Mouse (Mus musculus) stomach, embryonic 14.5 days (tissue): ENCODE measurements around the gene Cracr2a. TPM values are rescaled to one million over a fixed set of nuclear protein-coding genes. Genes with fewer than 3 reads are reported as not detected.

Source experiments
- ATAC-seq: fragments of 200-750 bp; cut with Nextera tagmentation; 2 replicates; pipeline ENCODE4 v1.8.0; 2017; ENCODE audit warnings: low read depth, moderate TSS enrichment; ENCODE audit not compliant: insufficient number of reproducible peaks, insufficient read depth, low FRiP score
- H3K27ac ChIP-seq: fragments of 300-500 bp; sonication (generic); 2 replicates; pipeline ENCODE4 v1.5.1; 2014; ENCODE audit warnings: mild to moderate bottlenecking, low read length, moderate library complexity, mixed read lengths
- H3K27me3 ChIP-seq: fragments of 300-500 bp; sonication (generic); 2 replicates; pipeline ENCODE4 v1.6.1; 2014; ENCODE audit warnings: low read length, control low read depth, mixed read lengths; ENCODE audit not compliant: control insufficient read depth, insufficient read depth
- H3K36me3 ChIP-seq: fragments of 300-500 bp; sonication (generic); 2 replicates; pipeline ENCODE4 v1.6.1; 2014; ENCODE audit warnings: mild to moderate bottlenecking, control low read depth, low read length, moderate library complexity, mixed read lengths; ENCODE audit not compliant: control insufficient read depth, insufficient read depth
- H3K4me1 ChIP-seq: fragments of 300-500 bp; sonication (generic); 2 replicates; pipeline ENCODE4 v1.6.1; 2014; ENCODE audit warnings: low read length, control low read depth, mixed read lengths; ENCODE audit not compliant: control insufficient read depth, insufficient read depth
- H3K4me2 ChIP-seq: fragments of 300-500 bp; sonication (generic); replicated peaks from 2 replicates; pipeline ENCODE4 v1.6.1; 2014; ENCODE audit warnings: low read depth, low read length, control low read depth
- H3K4me3 ChIP-seq: fragments of 300-500 bp; sonication (generic); 2 replicates; pipeline ENCODE4 v1.5.1; 2014; ENCODE audit warnings: low read depth, low read length, control low read depth
- H3K9ac ChIP-seq: fragments of 300-500 bp; sonication (generic); replicated peaks from 2 replicates; pipeline ENCODE4 v1.6.1; 2014; ENCODE audit warnings: low read depth, mild to moderate bottlenecking, control low read depth, low read length, moderate library complexity, mixed read lengths
- H3K9me3 ChIP-seq: fragments of 300-500 bp; sonication (generic); 2 replicates; pipeline ENCODE4 v1.6.1; 2016; ENCODE audit warnings: low read depth, low read length, control low read depth; ENCODE audit not compliant: control insufficient read depth
- WGBS: fragments of 180-500 bp; shearing (Covaris S2); extraction: QIAGEN DNeasy Blood & Tissue Kit; methylation state at CpG from one replicate; pipeline ENCODE4 v1.1.7; 2014; 5-methylcytosine and 5-hydroxymethylcytosine counted together
- polyA plus RNA-seq: library from polyadenylated mRNA; unstranded; fragments of >200 nt; fragmentation: Nextera tagmentation; extraction: Ambion mirVana; gene quantifications from 2 replicates; pipeline ENCODE4 v1.2.1, GENCODE M21; 2014

Cracr2a gene
- polyA plus RNA-seq, 1 experiment from 2014 or later, result 2.1 TPM

DNA sequence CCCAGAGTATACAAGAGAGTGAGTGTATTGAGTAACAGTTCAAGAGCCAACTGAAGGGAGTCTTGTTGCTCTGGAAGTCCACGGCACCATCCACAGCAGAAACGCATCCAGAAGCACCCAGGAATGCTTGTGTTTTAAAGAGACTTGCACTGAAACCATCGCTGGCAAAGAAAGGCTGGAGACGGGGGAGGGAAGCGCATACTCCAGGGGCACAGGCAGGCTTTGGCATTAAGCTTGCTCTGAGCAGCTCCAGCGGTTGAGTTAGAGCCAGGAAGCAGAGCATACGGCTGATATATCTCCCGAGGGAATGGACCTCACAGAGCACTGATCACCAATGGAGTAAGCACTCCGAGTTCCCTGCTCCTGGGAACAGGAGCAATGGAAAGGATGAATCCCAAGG is 117.2 kb downstream of the Cracr2a start:
- 69% methylated on average over 9 of the region's 9 CpGs for WGBS
- Histone ChIP-seq H3K4me1 (no peaks in the 10 kb centered on the region), H3K27me3 (no peaks in the 10 kb centered on the region), H3K9ac (no peak overlapping the region), H3K9me3 (no peaks in the 10 kb centered on the region), H3K36me3 (no peaks in the 10 kb centered on the region), H3K4me2 (no peak overlapping the region), H3K27ac (no peak overlapping the region), H3K4me3 (no peak overlapping the region)
- no peak for ATAC-seq

DNA sequence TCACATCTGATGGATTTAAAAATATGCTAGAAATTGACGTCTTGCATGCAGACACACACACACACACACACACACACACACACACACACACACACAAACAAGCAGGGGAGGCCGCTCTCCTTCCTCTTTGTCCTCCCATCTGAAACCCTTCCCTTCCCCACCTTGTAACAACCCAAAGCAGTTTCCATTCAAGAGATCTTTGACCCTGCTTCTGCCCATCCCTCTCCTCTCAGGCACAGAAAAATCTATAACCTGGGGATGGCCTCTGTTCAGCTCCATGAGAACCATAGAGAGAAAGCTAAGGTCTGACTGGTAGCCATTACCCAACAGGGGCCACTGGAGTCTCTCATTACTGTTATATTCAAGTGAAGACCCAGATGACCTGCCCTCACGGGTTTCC is 117.9 kb downstream of the Cracr2a start:
- no peak overlapping the region for H3K27ac ChIP-seq
- ATAC-seq, result no peak
- no peak overlapping the region for H3K9ac ChIP-seq
- no peak overlapping the region for H3K4me2 ChIP-seq
- H3K36me3 ChIP-seq, result no peaks in the 10 kb centered on the region
- no peaks in the 10 kb centered on the region for H3K4me1 ChIP-seq
- 78% methylated on average over 3 of the region's 3 CpGs for WGBS
- no peaks in the 10 kb centered on the region for H3K27me3 ChIP-seq
- no peaks in the 10 kb centered on the region for H3K9me3 ChIP-seq
- no peak overlapping the region for H3K4me3 ChIP-seq

DNA sequence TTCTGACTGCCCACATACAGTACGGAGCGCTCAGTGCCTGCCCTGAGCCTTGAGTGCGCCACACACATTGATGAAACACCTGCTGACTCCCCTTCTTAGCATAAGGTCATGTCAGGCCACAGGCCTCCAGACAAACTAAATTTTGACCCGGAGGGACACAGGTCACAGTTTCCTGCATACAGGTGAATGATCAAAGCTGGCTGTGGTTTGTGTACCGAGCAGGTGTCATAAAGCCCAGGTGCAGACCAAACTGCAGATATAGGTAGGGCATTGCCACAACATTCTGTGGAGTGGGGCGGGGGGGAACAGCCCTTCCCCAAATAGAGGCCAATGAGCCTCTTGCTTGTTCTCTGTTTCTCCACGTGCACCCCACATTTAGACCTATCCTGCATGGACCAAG is 119.6 kb downstream of the Cracr2a start:
- no peaks in the 10 kb centered on the region for H3K4me1 ChIP-seq
- H3K9ac ChIP-seq, result no peak overlapping the region
- no peak overlapping the region for H3K4me3 ChIP-seq
- 82% methylated on average over 7 of the region's 7 CpGs for WGBS
- H3K27me3 ChIP-seq, result no peaks in the 10 kb centered on the region
- no peak for ATAC-seq
- H3K4me2 ChIP-seq, result no peak overlapping the region
- H3K9me3 ChIP-seq, result no peaks in the 10 kb centered on the region
- no peaks in the 10 kb centered on the region for H3K36me3 ChIP-seq
- no peak overlapping the region for H3K27ac ChIP-seq

DNA sequence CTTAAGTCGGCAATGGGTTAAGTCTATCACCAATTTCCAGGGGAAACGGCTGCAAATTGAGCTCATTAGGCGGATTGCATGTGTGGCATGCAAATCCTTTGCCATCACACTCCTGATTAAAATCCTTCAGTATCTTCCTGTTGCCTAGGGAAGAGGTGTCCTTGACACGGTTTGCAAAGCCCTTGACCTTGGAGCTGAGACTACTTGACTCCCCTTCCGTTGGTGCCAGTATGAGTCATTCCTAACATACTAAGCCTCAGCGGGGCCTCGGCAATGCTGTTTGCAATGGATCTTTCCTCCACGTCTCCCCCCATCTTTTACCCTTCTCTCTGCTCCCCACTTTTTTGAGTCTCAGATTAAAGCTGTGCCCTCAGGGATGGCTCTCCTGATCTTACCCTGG is 122.4 kb downstream of the Cracr2a start:
- WGBS, result 50% methylated on average over 8 of the region's 8 CpGs
- Histone ChIP-seq H3K4me1 (no peaks in the 10 kb centered on the region), H3K27me3 (no peaks in the 10 kb centered on the region), H3K27ac (no peak overlapping the region), H3K9ac (no peak overlapping the region), H3K36me3 (no peaks in the 10 kb centered on the region), H3K4me2 (no peak overlapping the region), H3K9me3 (no peaks in the 10 kb centered on the region), H3K4me3 (no peak overlapping the region)
- ATAC-seq, result no peak

DNA sequence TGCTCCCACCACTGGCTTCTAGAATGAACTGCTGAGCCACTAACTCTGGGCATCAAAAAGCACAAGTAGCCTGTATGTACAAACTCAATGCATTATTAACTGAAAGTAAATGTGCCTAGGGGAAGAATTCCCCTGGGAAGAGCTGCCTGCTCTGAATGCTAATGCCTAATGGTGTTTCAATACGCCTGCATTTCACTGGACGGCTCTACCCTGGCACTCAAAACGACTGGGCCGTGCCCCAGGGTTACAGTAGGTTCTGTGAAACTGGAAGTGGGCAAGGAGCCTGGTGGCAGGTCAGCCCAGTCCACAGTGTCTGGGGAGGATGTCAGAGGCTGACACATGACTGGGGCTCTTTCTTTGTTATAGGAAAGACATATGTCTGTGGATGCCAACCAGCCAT is 123.8 kb downstream of the Cracr2a start:
- H3K27ac ChIP-seq, result no peak overlapping the region
- H3K27me3 ChIP-seq, result no peaks in the 10 kb centered on the region
- no peak overlapping the region for H3K9ac ChIP-seq
- no peak overlapping the region for H3K4me3 ChIP-seq
- WGBS, result 87% methylated on average over 4 of the region's 4 CpGs
- H3K9me3 ChIP-seq, result no peaks in the 10 kb centered on the region
- ATAC-seq, result no peak
- no peaks in the 10 kb centered on the region for H3K36me3 ChIP-seq
- H3K4me2 ChIP-seq, result no peak overlapping the region
- H3K4me1 ChIP-seq, result no peaks in the 10 kb centered on the region

DNA sequence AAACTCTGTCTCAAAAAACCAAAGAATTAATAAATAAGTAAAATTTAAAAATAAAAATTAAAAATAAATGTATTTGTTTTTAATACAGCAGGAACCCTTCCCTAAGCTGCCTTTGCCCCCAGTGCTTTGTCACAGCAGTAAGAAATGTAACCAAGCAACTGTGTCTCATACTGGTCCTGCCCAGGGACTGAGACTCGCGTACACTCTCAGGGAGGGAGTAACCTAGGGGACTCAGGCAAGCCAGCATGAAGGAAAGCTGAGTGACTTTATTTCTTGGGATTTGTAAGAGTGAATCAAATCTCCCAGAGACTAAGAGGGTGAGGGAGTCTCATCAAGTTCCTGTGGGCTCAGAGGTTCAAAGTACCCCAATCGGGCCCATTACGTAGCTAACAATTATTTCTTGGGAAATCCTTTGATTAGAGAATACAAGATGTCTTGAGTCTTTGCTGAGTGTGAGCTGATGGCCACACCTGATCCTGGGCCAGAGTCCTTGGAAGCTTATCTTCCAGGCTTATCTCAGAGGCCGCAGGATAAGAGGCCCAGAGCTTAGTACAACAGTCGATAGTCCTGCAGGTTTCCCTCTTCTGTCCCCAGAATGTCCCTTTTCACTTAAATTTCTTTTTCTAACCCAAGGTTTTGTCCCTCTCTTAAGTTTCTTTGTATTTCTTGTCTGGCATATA is 126.2 kb downstream of the Cracr2a start:
- Histone ChIP-seq H3K9me3 (no peaks in the 10 kb centered on the region), H3K27ac (no peak overlapping the region), H3K4me2 (no peak overlapping the region), H3K9ac (no peak overlapping the region), H3K27me3 (no peaks in the 10 kb centered on the region), H3K4me1 (no peaks in the 10 kb centered on the region), H3K4me3 (no peak overlapping the region), H3K36me3 (no peaks in the 10 kb centered on the region)
- no peak for ATAC-seq
- 75% methylated on average over 6 of the region's 6 CpGs for WGBS

DNA sequence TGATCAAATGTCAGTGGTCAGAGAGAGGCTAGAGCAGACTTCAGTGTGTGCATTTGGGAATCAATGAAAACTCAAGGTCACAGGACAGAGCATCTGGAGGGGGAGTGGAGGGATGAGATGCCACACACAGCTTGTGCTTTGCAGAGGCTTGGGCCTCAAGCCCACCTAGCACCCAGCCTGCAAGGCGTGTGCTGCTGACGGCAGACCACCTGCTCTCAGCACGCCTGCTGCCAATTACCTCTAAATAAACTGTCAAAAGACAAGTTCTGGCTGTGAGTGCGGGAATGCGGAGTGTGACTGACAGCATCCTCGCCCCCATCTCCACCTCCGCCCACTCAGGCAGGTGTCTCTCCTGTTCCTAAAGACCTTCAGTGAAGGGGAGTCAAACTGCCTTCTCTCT is 131.2 kb downstream of the Cracr2a start:
- no peak overlapping the region for H3K27ac ChIP-seq
- H3K4me3 ChIP-seq, result no peak overlapping the region
- no peaks in the 10 kb centered on the region for H3K9me3 ChIP-seq
- H3K27me3 ChIP-seq, result no peaks in the 10 kb centered on the region
- WGBS, result 31% methylated on average over 7 of the region's 7 CpGs
- H3K4me2 ChIP-seq, result no peak overlapping the region
- no peaks in the 10 kb centered on the region for H3K4me1 ChIP-seq
- ATAC-seq, result no peak
- no peak overlapping the region for H3K9ac ChIP-seq
- H3K36me3 ChIP-seq, result no peaks in the 10 kb centered on the region

DNA sequence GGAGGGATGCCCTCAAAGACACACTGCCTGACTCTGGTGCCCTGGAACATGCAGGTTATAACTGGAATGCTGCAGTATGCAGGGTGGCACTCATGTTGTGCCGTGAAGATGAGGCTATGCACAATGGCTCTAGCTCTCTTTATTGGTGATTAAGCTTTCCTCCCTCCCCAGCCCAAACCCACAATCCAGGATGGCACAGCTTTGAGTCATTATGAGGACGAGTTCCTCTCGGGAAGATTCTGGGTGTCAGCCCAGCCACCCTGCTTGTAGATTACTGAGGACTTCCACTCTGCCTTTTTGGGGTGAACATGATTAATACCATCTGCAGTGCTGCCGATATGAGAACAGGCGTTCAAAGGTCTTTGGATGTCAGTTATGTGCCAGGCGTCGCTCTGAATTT is 132.5 kb downstream of the Cracr2a start:
- H3K4me3 ChIP-seq, result no peak overlapping the region
- H3K27ac ChIP-seq, result no peak overlapping the region
- no peaks in the 10 kb centered on the region for H3K9me3 ChIP-seq
- H3K36me3 ChIP-seq, result no peaks in the 10 kb centered on the region
- WGBS, result 92% methylated on average over 7 of the region's 7 CpGs
- no peaks in the 10 kb centered on the region for H3K27me3 ChIP-seq
- H3K4me2 ChIP-seq, result no peak overlapping the region
- no peaks in the 10 kb centered on the region for H3K4me1 ChIP-seq
- no peak overlapping the region for H3K9ac ChIP-seq
- ATAC-seq, result no peak
